Mouse (Mus musculus): ENCODE measurements around the gene Nlrp6. TPM values are rescaled to one million over a fixed set of nuclear protein-coding genes. Genes with fewer than 3 reads are reported as not detected.
A peak's percentile ranks its signal among the peaks of the same experiment; 100 is the strongest.
"Not testable (repeated sequence)": the region's sequence is repeated elsewhere in the genome, so short reads cannot be mapped to it uniquely, and the experiment has no call there.

Nlrp6 gene
- polyA plus RNA-seq, 1 experiment from 2014 or later: 4.8 TPM

DNA sequence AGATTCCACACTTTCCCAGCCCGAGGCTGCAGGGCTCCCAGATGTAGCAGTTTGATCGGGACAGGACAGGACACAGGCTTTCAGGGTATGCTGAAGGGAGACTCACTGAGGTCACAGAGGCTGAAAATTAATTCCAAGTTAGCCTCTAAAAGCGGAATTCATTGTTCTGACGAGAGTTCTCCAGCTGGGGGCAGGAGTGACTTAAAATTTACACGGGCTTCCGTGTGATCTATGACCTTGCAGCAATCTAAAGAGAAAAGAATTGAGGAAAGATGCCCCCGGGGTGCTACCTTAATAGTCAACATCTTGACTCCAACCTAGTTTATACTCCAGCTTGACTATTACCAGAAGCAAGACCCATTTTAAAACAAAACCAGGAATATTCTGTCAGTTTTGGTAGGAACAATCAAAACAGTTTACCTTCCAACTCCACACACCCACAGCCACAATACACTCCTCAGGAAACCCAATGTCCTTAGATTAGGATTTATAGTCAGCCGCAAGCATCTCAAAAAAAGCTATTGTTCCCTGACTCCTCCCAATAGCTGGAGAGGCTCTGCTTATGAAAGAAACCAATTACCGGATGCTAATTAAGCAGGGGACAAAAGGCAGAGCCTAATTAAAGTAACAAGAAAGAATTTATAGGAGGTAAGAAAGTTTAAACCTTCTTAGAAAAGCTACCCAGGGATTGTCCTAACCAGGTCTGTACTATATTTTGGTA, 38.6 kb downstream of the Nlrp6 start:
- H3K27me3 ChIP-seq: no peaks in the 10 kb centered on the region

DNA sequence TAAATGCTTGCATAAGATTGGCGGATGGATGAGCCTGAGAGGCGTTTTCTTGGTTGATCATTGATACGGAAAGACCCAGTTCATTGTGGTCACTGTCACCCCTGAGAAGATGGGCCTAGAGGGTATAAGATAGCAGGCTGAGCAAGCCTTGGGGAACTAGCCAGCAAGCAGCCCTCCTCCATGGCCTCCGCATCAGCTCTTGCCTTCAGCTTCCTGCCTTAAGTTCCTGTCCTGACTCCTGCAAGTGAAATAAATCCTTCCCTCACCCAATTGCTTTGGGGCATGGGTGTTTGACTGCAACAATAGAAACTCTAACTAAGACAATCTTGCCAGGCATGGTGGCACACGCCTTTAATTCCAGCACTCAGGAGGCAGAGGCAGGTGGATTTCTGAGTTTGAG, 39.3 kb downstream of the Nlrp6 start:
- 47% methylated on average over 5 of the region's 5 CpGs for WGBS (ENCODE audit: insufficient replicate concordance)
- no peaks in the 10 kb centered on the region for H3K36me3 ChIP-seq (replicated peaks)
- H3K9me3 ChIP-seq (replicated peaks): no peaks in the 10 kb centered on the region
- H3K9ac ChIP-seq: no peak overlapping the region
- no peak overlapping the region for H3K4me2 ChIP-seq
- H3K4me3 ChIP-seq (replicated peaks): no peak overlapping the region
- no peak overlapping the region for H3K27ac ChIP-seq (replicated peaks)
- H3K4me1 ChIP-seq (replicated peaks): peaks cover 17% of the 10 kb centered on the region
- ATAC-seq (ENCODE audit: insufficient read depth): no peak
- H3K27me3 ChIP-seq: no peaks in the 10 kb centered on the region

More for the DNA sequence above, 38.6 kb downstream of the Nlrp6 start:
- H3K4me2 ChIP-seq: no peak overlapping the region
- H3K36me3 ChIP-seq (replicated peaks): no peaks in the 10 kb centered on the region
- no peaks in the 10 kb centered on the region for H3K9me3 ChIP-seq (replicated peaks)
- no peak overlapping the region for H3K27ac ChIP-seq (replicated peaks)
- H3K4me1 ChIP-seq (replicated peaks): peaks cover 24% of the 10 kb centered on the region
- no peak overlapping the region for H3K9ac ChIP-seq
- H3K4me3 ChIP-seq (replicated peaks): no peak overlapping the region
- no peak for ATAC-seq (ENCODE audit: insufficient read depth)
- 8% methylated on average over 9 of the region's 9 CpGs for WGBS (ENCODE audit: insufficient replicate concordance)

DNA sequence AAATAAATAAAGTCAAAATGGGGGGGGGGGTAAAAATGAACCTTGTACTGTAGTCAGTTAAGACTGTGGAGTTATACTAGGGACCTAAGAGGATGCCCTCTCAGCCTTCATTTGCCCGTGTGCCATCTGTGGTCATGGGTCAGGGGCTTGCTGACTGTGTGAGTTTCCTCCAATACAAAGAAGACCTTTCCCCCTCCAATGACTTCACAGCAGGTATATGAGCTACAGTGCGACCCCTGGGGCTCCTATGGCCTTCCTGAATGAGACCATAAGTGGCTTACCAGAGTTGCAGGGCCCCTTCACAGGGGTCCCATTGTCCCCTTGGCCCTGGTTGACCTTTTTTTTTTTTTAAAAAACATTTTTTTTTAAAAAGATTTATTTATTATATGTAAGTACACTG, 40.7 kb downstream of the Nlrp6 start:
- Histone ChIP-seq H3K27ac (replicated peaks) (no peak overlapping the region), H3K4me3 (replicated peaks) (no peak overlapping the region), H3K36me3 (replicated peaks) (no peaks in the 10 kb centered on the region), H3K27me3 (no peaks in the 10 kb centered on the region), H3K9me3 (replicated peaks) (no peaks in the 10 kb centered on the region), H3K4me2 (no peak overlapping the region), H3K9ac (no peak overlapping the region), H3K4me1 (replicated peaks) (peaks cover 7% of the 10 kb centered on the region)
- ATAC-seq (ENCODE audit: insufficient read depth): no peak
- WGBS (ENCODE audit: insufficient replicate concordance): 63% methylated on average over 2 of the region's 2 CpGs

DNA sequence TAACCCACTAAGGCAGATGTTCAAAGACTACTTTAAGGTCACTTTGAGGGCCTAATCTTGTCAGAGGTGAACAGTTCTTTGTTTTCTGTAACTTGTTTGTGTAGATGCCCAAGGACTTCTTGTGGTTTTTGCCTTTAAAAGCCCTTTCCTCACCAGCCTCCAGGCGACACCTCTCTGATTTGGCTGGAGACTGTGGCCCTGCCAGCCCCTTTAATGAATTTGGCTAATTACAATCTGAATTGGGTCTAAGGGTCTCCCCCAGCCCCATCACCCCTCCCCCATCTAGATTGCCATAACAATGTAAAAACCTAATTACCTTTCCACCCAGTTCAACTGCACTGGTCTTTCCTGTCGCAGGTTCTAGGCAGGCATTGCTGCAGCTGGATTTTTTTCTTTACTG, 42.0 kb downstream of the Nlrp6 start:
- no peak overlapping the region for H3K27ac ChIP-seq (replicated peaks)
- H3K4me3 ChIP-seq (replicated peaks): no peak overlapping the region
- WGBS (ENCODE audit: insufficient replicate concordance): 65% methylated on average over 2 of the region's 2 CpGs
- H3K36me3 ChIP-seq (replicated peaks): no peaks in the 10 kb centered on the region
- H3K9me3 ChIP-seq (replicated peaks): no peaks in the 10 kb centered on the region
- H3K27me3 ChIP-seq: no peaks in the 10 kb centered on the region
- H3K4me1 ChIP-seq (replicated peaks): 0 out of 2 replicates have a peak, but pooled peaks cover under 1% of the 10 kb centered on the region
- no peak overlapping the region for H3K9ac ChIP-seq
- no peak overlapping the region for H3K4me2 ChIP-seq
- ATAC-seq (ENCODE audit: insufficient read depth): no peak

DNA sequence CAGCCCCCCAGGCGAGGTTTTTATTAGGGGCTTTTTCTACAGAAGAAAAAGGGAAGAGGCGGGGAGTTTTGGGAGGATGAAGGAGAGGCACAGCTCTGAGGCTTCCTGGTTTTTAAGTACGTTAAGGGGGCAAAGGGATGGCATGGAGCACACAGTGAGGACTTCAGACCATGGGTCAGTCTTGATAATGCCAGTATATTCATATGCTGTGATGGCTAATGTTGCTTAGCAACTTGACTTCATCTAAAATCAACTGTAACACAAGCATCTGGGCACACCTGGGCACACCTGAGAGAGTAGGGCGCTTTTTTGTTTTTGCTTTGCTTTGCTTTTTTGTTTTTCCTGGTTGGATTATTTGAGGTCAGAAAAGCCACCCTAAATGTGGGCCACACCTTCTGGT, 46.2 kb downstream of the Nlrp6 start, which contains the start of gene Ifitm1:
Ifitm1 (plus strand) TSS at position 301 of the 400 bp plus-strand sequence.
- no peak within 1 kb of the TSS for H3K4me3 ChIP-seq (replicated peaks)

DNA sequence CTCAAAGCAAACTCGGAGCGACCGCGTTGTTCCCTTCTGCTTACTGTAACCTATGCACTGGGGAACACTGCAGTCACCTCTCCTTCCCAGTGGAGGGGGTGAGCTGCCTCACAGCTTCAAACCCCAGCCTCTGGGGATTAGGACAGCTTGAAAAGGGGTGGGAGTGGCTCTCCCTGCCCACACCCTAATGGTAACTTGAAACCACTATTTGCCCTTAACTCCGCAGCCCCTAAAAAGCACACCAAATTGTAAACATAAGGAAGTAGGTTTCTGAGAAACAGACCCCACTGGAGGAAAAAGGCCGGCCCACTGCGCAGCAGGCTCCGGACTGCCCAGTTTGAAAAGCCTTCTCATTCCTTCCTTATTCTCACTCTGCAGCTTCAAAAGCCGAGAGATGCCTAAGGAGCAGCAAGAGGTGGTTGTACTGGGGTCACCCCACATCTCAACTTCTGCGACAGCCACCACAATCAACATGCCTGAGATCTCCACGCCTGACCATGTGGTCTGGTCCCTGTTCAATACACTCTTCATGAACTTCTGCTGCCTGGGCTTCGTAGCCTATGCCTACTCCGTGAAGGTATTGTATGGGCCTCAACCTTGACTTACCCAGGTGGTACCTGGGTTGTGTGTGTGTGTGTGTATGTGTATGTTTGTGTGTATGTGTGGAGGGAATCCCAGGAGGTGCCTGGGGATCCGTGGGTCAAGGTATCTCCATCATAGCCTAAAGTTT, 47.3 kb downstream of the Nlrp6 start:
- no peak overlapping the region for H3K27ac ChIP-seq (replicated peaks)
- H3K4me3 ChIP-seq (replicated peaks): no peak overlapping the region
- H3K4me1 ChIP-seq (replicated peaks): peaks cover 28% of the 10 kb centered on the region
- H3K9ac ChIP-seq: no peak overlapping the region
- no peak overlapping the region for H3K4me2 ChIP-seq
- no peak for ATAC-seq (ENCODE audit: insufficient read depth)
- no peaks in the 10 kb centered on the region for H3K36me3 ChIP-seq (replicated peaks)
- H3K9me3 ChIP-seq (replicated peaks): no peaks in the 10 kb centered on the region
- H3K27me3 ChIP-seq: no peaks in the 10 kb centered on the region
- WGBS (ENCODE audit: insufficient replicate concordance): 13% methylated on average over 14 of the region's 14 CpGs

More for the DNA sequence above, 46.2 kb downstream of the Nlrp6 start, which contains the start of gene Ifitm1:
- Histone ChIP-seq H3K4me2 (no peak within 1 kb of the TSS), H3K9ac (no peak within 1 kb of the TSS), H3K27ac (replicated peaks) (no peak within 1 kb of the TSS), H3K4me1 (replicated peaks) (peaks cover 28% of the 10 kb centered on the region), H3K27me3 (no peaks in the 10 kb centered on the region), H3K36me3 (replicated peaks) (no peaks in the 10 kb centered on the region), H3K9me3 (replicated peaks) (no peaks in the 10 kb centered on the region)
- 63% methylated on average over 4 of the region's 4 CpGs for WGBS (ENCODE audit: insufficient replicate concordance)
- no peak for ATAC-seq (ENCODE audit: insufficient read depth)

DNA sequence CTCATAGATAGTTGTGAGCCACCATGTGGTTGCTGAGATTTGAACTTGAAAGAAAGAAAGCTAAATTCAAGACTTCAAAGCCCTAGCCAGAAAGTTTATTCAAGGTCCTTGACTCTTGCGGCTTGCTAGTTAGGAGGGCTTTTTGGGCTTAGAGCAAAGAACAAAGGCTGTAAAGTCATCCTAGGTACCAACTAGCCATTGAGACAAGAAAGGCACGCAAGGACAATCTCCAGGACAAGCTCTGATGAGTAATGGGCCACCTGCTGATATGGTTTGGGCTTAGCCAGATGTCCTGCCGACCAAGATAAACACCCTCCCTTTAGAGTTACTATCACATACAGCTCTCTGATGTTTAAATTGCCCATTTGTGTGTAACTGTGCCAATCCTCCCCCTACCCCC, 48.0 kb downstream of the Nlrp6 start:
- 25% methylated on average over 3 of the region's 3 CpGs for whole genome bisulfite sequencing (ENCODE audit: insufficient replicate concordance)
- not testable (repeated sequence) for H3K4me2 ChIP-seq; H3K9me3 ChIP-seq (replicated peaks); H3K27me3 ChIP-seq; H3K4me3 ChIP-seq (replicated peaks); H3K27ac ChIP-seq (replicated peaks); H3K36me3 ChIP-seq (replicated peaks); ATAC-seq (ENCODE audit: insufficient read depth); H3K9ac ChIP-seq
- peaks cover 28% of the 10 kb centered on the region for H3K4me1 ChIP-seq (replicated peaks)

DNA sequence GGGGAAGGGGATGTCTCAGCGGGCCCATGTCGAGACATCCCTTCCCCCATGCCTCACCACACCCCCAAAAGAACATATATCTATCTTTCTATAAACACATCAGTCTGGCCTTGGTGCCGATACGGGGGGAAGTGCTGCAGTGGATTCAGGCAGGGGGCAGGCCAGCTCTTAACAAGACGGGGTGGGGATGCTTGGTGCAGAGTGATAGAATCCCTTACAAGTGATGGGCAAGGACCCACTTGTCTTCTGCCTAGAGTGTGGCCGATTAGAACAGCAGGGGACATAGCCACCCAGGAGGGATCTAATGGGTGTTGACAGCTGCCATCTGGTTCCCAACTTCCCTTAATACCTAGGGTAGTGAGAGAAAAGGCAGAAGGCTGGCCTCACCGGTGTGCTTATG, 50.2 kb downstream of the Nlrp6 start:
- no peak overlapping the region for H3K27ac ChIP-seq (replicated peaks)
- WGBS (ENCODE audit: insufficient replicate concordance): 33% methylated on average over 7 of the region's 7 CpGs

DNA sequence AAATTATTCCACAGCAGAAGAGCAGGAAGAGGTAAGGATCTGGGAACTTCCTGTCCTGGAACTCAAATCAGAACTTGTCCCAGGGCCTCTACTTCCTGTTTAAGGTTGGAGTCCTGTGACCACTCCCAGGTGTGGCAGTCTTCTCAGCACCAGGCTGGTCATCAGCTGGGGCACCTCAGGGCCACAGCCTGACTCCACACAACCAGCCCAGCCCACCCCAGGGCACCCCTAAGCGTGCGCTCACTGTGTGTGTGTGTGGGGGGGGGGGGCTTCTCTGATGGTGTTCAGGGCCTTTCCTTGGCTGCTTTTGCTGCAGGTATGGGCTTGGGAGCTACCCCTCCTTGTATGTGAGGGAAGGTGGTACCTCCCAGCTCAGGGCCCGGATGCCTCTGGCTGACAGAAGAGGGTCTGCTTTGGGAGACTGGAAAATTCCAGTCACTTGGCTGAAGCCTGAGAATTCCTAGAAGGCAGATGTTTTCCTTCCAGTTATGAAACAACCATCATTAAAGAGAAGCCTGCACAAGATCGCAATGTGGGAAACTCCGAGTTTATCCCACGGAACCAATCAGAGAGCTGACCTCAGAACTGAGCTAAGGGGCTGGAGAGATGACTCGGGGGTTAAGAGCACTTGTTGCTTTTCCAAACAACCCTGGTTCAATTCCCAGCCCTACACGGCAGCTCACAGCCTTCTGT, 50.9 kb downstream of the Nlrp6 start:
- H3K4me1 ChIP-seq (replicated peaks): peaks cover 28% of the 10 kb centered on the region
- H3K9me3 ChIP-seq (replicated peaks): no peaks in the 10 kb centered on the region
- H3K4me3 ChIP-seq (replicated peaks): no peak overlapping the region
- no peak overlapping the region for H3K4me2 ChIP-seq
- no peak for ATAC-seq (ENCODE audit: insufficient read depth)
- H3K27me3 ChIP-seq: no peaks in the 10 kb centered on the region
- 0 out of 2 replicates have a peak overlapping the region, but pooled peaks have one; percentile 34 for H3K27ac ChIP-seq (replicated peaks)
- no peaks in the 10 kb centered on the region for H3K36me3 ChIP-seq (replicated peaks)
- H3K9ac ChIP-seq: no peak overlapping the region
- 77% methylated on average over 8 of the region's 8 CpGs for WGBS (ENCODE audit: insufficient replicate concordance)

More for the DNA sequence above, 50.2 kb downstream of the Nlrp6 start:
- Histone ChIP-seq H3K9ac (no peak overlapping the region), H3K4me1 (replicated peaks) (peaks cover 28% of the 10 kb centered on the region), H3K4me2 (no peak overlapping the region), H3K4me3 (replicated peaks) (no peak overlapping the region), H3K36me3 (replicated peaks) (no peaks in the 10 kb centered on the region), H3K27me3 (no peaks in the 10 kb centered on the region), H3K9me3 (replicated peaks) (no peaks in the 10 kb centered on the region)
- no peak for ATAC-seq (ENCODE audit: insufficient read depth)

DNA sequence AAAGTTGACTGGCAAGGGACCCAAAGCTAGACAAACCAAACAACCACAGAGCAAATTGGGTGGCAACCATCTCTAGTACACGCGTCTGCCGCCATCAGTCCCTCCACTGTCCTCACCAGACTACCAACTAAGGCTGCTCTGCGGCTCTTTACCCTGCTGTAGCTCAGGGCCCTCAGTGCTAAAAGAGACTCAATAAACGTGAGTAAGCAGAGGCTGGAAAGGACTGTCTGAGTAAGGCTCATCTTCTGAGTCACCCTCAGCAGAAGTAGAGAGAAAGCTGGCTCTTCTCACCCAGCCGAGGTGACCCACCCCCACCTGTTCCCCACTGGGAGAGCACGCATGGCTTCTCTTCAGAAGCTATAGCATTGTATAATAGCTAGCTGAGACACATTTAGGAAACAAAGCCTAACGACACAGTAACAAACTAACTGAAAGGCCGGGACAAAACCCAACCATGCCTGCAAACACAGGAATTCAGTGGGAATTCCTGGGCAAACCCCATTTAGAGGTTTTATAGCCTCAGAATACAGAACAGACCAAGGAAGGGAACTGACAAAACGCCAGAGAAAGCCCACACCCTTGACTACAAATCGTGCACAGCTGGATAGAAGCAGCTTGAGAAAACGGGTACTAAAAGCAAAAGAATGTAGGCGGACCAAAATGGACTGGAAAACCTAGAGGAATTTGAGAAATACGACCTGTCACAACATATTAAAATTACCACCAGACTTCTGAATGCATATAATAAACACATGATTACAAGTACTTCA, 52.9 kb downstream of the Nlrp6 start:
- no peak overlapping the region for H3K9ac ChIP-seq
- peaks cover 23% of the 10 kb centered on the region for H3K4me1 ChIP-seq (replicated peaks)
- H3K4me3 ChIP-seq (replicated peaks): no peak overlapping the region
- no peak overlapping the region for H3K27ac ChIP-seq (replicated peaks)
- H3K36me3 ChIP-seq (replicated peaks): no peaks in the 10 kb centered on the region
- H3K27me3 ChIP-seq: no peaks in the 10 kb centered on the region
- H3K4me2 ChIP-seq: no peak overlapping the region
- ATAC-seq (ENCODE audit: insufficient read depth): no peak
- 50% methylated on average over 14 of the region's 14 CpGs for WGBS (ENCODE audit: insufficient replicate concordance)
- H3K9me3 ChIP-seq (replicated peaks): no peaks in the 10 kb centered on the region
